Mouse (Mus musculus) inflammation-experienced regulatory T-cells (primary cell): ENCODE data around the gene Nop56. TPM values are rescaled to one million over a fixed set of nuclear protein-coding genes. Genes with fewer than 3 reads are reported as not detected.

Experiments
- polyA plus RNA-seq, 2 experiments: library from polyadenylated mRNA; unstranded; fragments of 100-300 nt; shearing (Covaris generic); gene quantifications; one replicate each; pipeline ENCODE4 v1.2.1; 2017

Gene Nop56
- polyA plus RNA-seq = 100 to 1,000 TPM; 218 to 313 TPM

GRCm38 (mm10) chr2:130274149-130274861 lies at the start of gene Nop56:
Gene Nop56, plus strand, starts transcription at chr2:130274430.

GRCm38 (mm10) chr2:130283854-130284654 lies 9.8 kb downstream of the Nop56 start, which contains the start of gene Idh3b:
Gene Idh3b, minus strand, starts transcription at chr2:130284547.

GRCm38 (mm10) chr2:130294936-130295277 lies 20.7 kb downstream of the Nop56 start, which contains the start of gene Ebf4:
Gene Ebf4, plus strand, starts transcription at chr2:130295169.

Other genes with a start within 250 kb of the Nop56 start
- not detected for gene Tgm6, start 162.0 kb upstream of the Nop56 start, polyA plus RNA-seq
- 100 to 1,000 TPM; 397 to 432 TPM for gene Snrpb, start 95.0 kb upstream of the Nop56 start, polyA plus RNA-seq
- gene Tmc2, start 79.2 kb upstream of the Nop56 start, polyA plus RNA-seq = under 1 TPM in 1 of 2 experiments, not detected in 1; 0.34 TPM
- 100 to 1,000 TPM; 178 to 182 TPM for gene Idh3b, start 10.1 kb downstream of the Nop56 start, polyA plus RNA-seq
- under 1 TPM in 1 of 2 experiments, not detected in 1; 0.11 TPM for gene Ebf4, start 20.7 kb downstream of the Nop56 start, polyA plus RNA-seq
- gene Cpxm1, start 123.1 kb downstream of the Nop56 start, polyA plus RNA-seq = 1 to 10 TPM in 1 of 2 experiments, under 1 TPM in 1; 0.43 to 3.3 TPM
- gene Gm28372, start 130.8 kb downstream of the Nop56 start, polyA plus RNA-seq = not detected
- 1 to 10 TPM in 1 of 2 experiments, under 1 TPM in 1; 0.37 to 1.1 TPM for gene 1700020A23Rik, start 130.8 kb downstream of the Nop56 start, polyA plus RNA-seq
- not detected for gene Tmem239, start 132.0 kb downstream of the Nop56 start, polyA plus RNA-seq
- gene Vps16, start 149.9 kb downstream of the Nop56 start, polyA plus RNA-seq = 100 to 1,000 TPM; 223 to 274 TPM
- gene Pced1a, start 150.3 kb downstream of the Nop56 start, polyA plus RNA-seq = 10 to 100 TPM; 14.8 to 18.5 TPM
- gene Ptpra, start 175.8 kb downstream of the Nop56 start, polyA plus RNA-seq = 100 to 1,000 TPM; 169 to 209 TPM